Mouse (Mus musculus) hindbrain, postnatal 0 days (tissue): ENCODE results near the gene Vax2. TPM values are rescaled to one million over a fixed set of nuclear protein-coding genes. Genes with fewer than 3 reads are reported as not detected.

Experiments
- ATAC-seq: fragments of 200-750 bp; cut with Nextera tagmentation; 2 replicates; pipeline ENCODE4 v1.8.0; 2017; ENCODE audit warnings: mild to moderate bottlenecking, moderate TSS enrichment, moderate library complexity
- DNase-seq: peaks from one replicate; pipeline ENCODE4 v3.0.0-alpha.2; 2015; ENCODE audit warnings: low spot score
- H3K27ac ChIP-seq: fragments of 300-500 bp; sonication (generic); 2 replicates; pipeline ENCODE4 v1.5.1; 2014; ENCODE audit warnings: mild to moderate bottlenecking
- H3K27me3 ChIP-seq: fragments of 300-500 bp; sonication (generic); 2 replicates; pipeline ENCODE4 v1.6.1; 2014; ENCODE audit warnings: low read length, mixed read lengths; ENCODE audit not compliant: insufficient read depth
- H3K36me3 ChIP-seq: fragments of 300-500 bp; sonication (generic); 2 replicates; pipeline ENCODE4 v1.6.1; 2014; ENCODE audit warnings: low read length, mixed read lengths; ENCODE audit not compliant: insufficient read depth
- H3K4me1 ChIP-seq: fragments of 300-500 bp; sonication (generic); 2 replicates; pipeline ENCODE4 v1.6.1; 2014; ENCODE audit warnings: antibody characterized with exemption, low read length, mixed read lengths; ENCODE audit not compliant: insufficient read depth
- H3K4me2 ChIP-seq: fragments of 300-500 bp; sonication (generic); 2 replicates; pipeline ENCODE4 v1.6.1; 2014; ENCODE audit warnings: low read depth, mild to moderate bottlenecking, low read length, moderate library complexity, mixed read lengths
- H3K4me3 ChIP-seq: fragments of 300-500 bp; sonication (generic); 2 replicates; pipeline ENCODE4 v1.5.1; 2014; ENCODE audit warnings: low read length
- H3K9ac ChIP-seq: fragments of 300-500 bp; sonication (generic); replicated peaks from 2 replicates; pipeline ENCODE4 v1.6.1; 2014; ENCODE audit warnings: mild to moderate bottlenecking, low read length, moderate library complexity, mixed read lengths
- H3K9me3 ChIP-seq: fragments of 300-500 bp; sonication (generic); 2 replicates; pipeline ENCODE4 v1.6.1; 2016; ENCODE audit warnings: low read length, mixed read lengths
- CTCF ChIP-seq: IDR thresholded peaks from 2 replicates; pipeline ENCODE4 v1.5.1; 2016; ENCODE audit warnings: antibody characterized with exemption, control low read depth, low read depth
- WGBS: fragments of 180-500 bp; shearing (Covaris S2); extraction: QIAGEN DNeasy Blood & Tissue Kit; methylation state at CpG from one replicate; pipeline ENCODE4 v1.1.7; 2014; 5-methylcytosine and 5-hydroxymethylcytosine counted together
- polyA plus RNA-seq: library from polyadenylated mRNA; unstranded; fragments of >200 nt; fragmentation: Nextera tagmentation; extraction: Ambion mirVana; gene quantifications from 2 replicates; pipeline ENCODE4 v1.2.1, GENCODE M21; 2015
- total RNA-seq: library from RNA; depleted of rRNA; stranded (reverse); fragments of >200 nt; gene quantifications from 2 replicates; pipeline ENCODE4 v1.2.3, GENCODE M21; 2014

Gene Vax2
- total and polyA plus RNA-seq, 2 experiments from 2014 or later = not detected

GRCm38 (mm10) chr6:83738596-83738995 is 27.5 kb downstream of the Vax2 start:
- Histone ChIP-seq H3K36me3 (no peaks in the 10 kb centered on the region), H3K4me3 (no peak overlapping the region), H3K9ac (no peak overlapping the region), H3K27ac (no peak overlapping the region), H3K9me3 (no peaks in the 10 kb centered on the region), H3K4me1 (no peaks in the 10 kb centered on the region), H3K27me3 (no peaks in the 10 kb centered on the region), H3K4me2 (no peak overlapping the region)
- TF ChIP-seq CTCF = no peak
- 74% methylated on average over 6 of the region's 6 CpGs for WGBS
- DNase-seq (no peak), ATAC-seq (no peak)

GRCm38 (mm10) chr6:83742761-83743160 is 31.7 kb downstream of the Vax2 start, which contains the start of gene Atp6v1b1:
Gene Atp6v1b1 (plus strand): TSS chr6:83742990.
- Histone ChIP-seq H3K9me3 (no peaks in the 10 kb centered on the region), H3K4me3 (no peak within 1 kb of the TSS), H3K4me2 (no peak within 1 kb of the TSS), H3K36me3 (no peaks in the 10 kb centered on the region), H3K9ac (no peak within 1 kb of the TSS), H3K27ac (no peak within 1 kb of the TSS), H3K27me3 (no peaks in the 10 kb centered on the region), H3K4me1 (no peaks in the 10 kb centered on the region)
- TF ChIP-seq CTCF = no peak
- DNase-seq = no peak
- ATAC-seq = no peak
- WGBS = 40% methylated on average over 5 of the region's 5 CpGs

- Histone ChIP-seq H3K36me3 (no peaks in the 10 kb centered on the region), H3K4me2 (no peak overlapping the region), H3K9me3 (no peaks in the 10 kb centered on the region), H3K4me1 (no peaks in the 10 kb centered on the region), H3K27me3 (no peaks in the 10 kb centered on the region), H3K4me3 (no peak overlapping the region), H3K27ac (no peak overlapping the region), H3K9ac (no peak overlapping the region)
- ATAC-seq = no peak
- 55% methylated on average over 5 of the region's 5 CpGs for WGBS
- TF ChIP-seq CTCF = no peak
- no peak for DNase-seq
Measured at GRCm38 (mm10) chr6:83743212-83743611, 32.1 kb downstream of the Vax2 start.

GRCm38 (mm10) chr6:83744126-83744525 is 33.1 kb downstream of the Vax2 start:
- Histone ChIP-seq H3K9ac (no peak overlapping the region), H3K4me2 (no peak overlapping the region), H3K27me3 (no peaks in the 10 kb centered on the region), H3K36me3 (no peaks in the 10 kb centered on the region), H3K4me1 (no peaks in the 10 kb centered on the region), H3K4me3 (no peak overlapping the region), H3K27ac (no peak overlapping the region), H3K9me3 (no peaks in the 10 kb centered on the region)
- ATAC-seq (no peak), DNase-seq (no peak)
- WGBS = 78% methylated on average over 5 of the region's 5 CpGs
- TF ChIP-seq CTCF = no peak

- no peak for TF ChIP-seq CTCF
- Histone ChIP-seq H3K27ac (no peak overlapping the region), H3K4me2 (no peak overlapping the region), H3K27me3 (no peaks in the 10 kb centered on the region), H3K36me3 (no peaks in the 10 kb centered on the region), H3K4me3 (no peak overlapping the region), H3K9ac (no peak overlapping the region), H3K4me1 (no peaks in the 10 kb centered on the region), H3K9me3 (no peaks in the 10 kb centered on the region)
- no peak for DNase-seq
- WGBS = 74% methylated on average over 5 of the region's 5 CpGs
- no peak for ATAC-seq
Measured at GRCm38 (mm10) chr6:83744557-83744956, 33.5 kb downstream of the Vax2 start.

- DNase-seq = no peak
- Histone ChIP-seq H3K27ac (no peak overlapping the region), H3K9ac (no peak overlapping the region), H3K4me3 (no peak overlapping the region), H3K36me3 (no peaks in the 10 kb centered on the region), H3K27me3 (no peaks in the 10 kb centered on the region), H3K4me1 (no peaks in the 10 kb centered on the region), H3K4me2 (no peak overlapping the region), H3K9me3 (no peaks in the 10 kb centered on the region)
- TF ChIP-seq CTCF = no peak
- no peak for ATAC-seq
- 54% methylated on average over 2 of the region's 2 CpGs for WGBS
Measured at GRCm38 (mm10) chr6:83745466-83745865, 34.4 kb downstream of the Vax2 start.

- H3K9me3 ChIP-seq = no peaks in the 10 kb centered on the region
- ATAC-seq = no peak
- H3K27me3 ChIP-seq = no peaks in the 10 kb centered on the region
- no peak for TF ChIP-seq CTCF
- 50% methylated on average over 3 of the region's 3 CpGs for WGBS
- H3K9ac ChIP-seq = no peak overlapping the region
- no peak overlapping the region for H3K27ac ChIP-seq
- no peaks in the 10 kb centered on the region for H3K4me1 ChIP-seq
- H3K4me3 ChIP-seq = no peak overlapping the region
- H3K36me3 ChIP-seq = no peaks in the 10 kb centered on the region
- no peak for DNase-seq
- H3K4me2 ChIP-seq = no peak overlapping the region
Measured at GRCm38 (mm10) chr6:83749286-83749685, 38.2 kb downstream of the Vax2 start.
